Mouse (Mus musculus) myocyte (in vitro differentiated cells): ENCODE measurements around the gene Gpx7.

Experiments used
- E2F4 ChIP-seq: IDR thresholded peaks from one replicate; pipeline ENCODE4 v1.6.1; 2011; ENCODE audit warnings: mild to moderate bottlenecking, control low read depth, moderate library complexity; ENCODE audit not compliant: insufficient read depth
- MAX ChIP-seq: IDR thresholded peaks from one replicate; pipeline ENCODE4 v1.6.1; 2011; ENCODE audit warnings: low read depth, mild to moderate bottlenecking, control low read depth
- MYOD1 ChIP-seq, 3 experiments: IDR thresholded peaks; one replicate each; pipeline ENCODE4 v1.6.1; 2011; ENCODE audit warnings: control low read depth in 2 of 3, low read depth in 2 of 3, mild to moderate bottlenecking in 2 of 3, moderate library complexity in 1 of 3; ENCODE audit not compliant: insufficient read length in 2 of 3, control insufficient read depth in 1 of 3
- POLR2A ChIP-seq: IDR thresholded peaks from one replicate; pipeline ENCODE4 v1.6.1; 2011; ENCODE audit warnings: low read depth, mild to moderate bottlenecking, control low read depth, moderate library complexity; ENCODE audit not compliant: insufficient read length
- POLR2AphosphoS2 ChIP-seq: IDR thresholded peaks from one replicate; pipeline ENCODE4 v1.6.1; 2011; ENCODE audit warnings: low read depth, control low read depth; ENCODE audit not compliant: insufficient read length
- REST ChIP-seq: IDR thresholded peaks from one replicate; pipeline ENCODE4 v1.6.1; 2011; ENCODE audit warnings: mild to moderate bottlenecking, control low read depth, moderate library complexity; ENCODE audit not compliant: insufficient read depth, insufficient read length
- TCF12 ChIP-seq: IDR thresholded peaks from one replicate; pipeline ENCODE4 v1.6.1; 2011; ENCODE audit warnings: mild to moderate bottlenecking, control low read depth; ENCODE audit not compliant: poor library complexity, insufficient read depth, severe bottlenecking
- TCF3 ChIP-seq: IDR thresholded peaks from one replicate; pipeline ENCODE4 v1.6.1; 2011; ENCODE audit warnings: low read depth, control low read depth; ENCODE audit not compliant: insufficient read length

GRCm38 (mm10) chr4:108387106-108387505, 19.7 kb downstream of the Gpx7 start:
- TF ChIP-seq POLR2AphosphoS2 = no peak
- TF ChIP-seq POLR2A = no peak
- no peak for TF ChIP-seq MYOD1 (IDR thresholded peaks at IDR 0.05; ENCODE audit: control insufficient read depth in 1 of 3, insufficient read length in 2 of 3, low read depth in 2 of 3)
- no peak for TF ChIP-seq TCF3
- TF ChIP-seq TCF12 = no peak
- no peak for TF ChIP-seq E2F4
- TF ChIP-seq REST = no peak
- TF ChIP-seq MAX = no peak
